Mouse (Mus musculus): ENCODE data around the gene Wars.

Gene Wars

DNA sequence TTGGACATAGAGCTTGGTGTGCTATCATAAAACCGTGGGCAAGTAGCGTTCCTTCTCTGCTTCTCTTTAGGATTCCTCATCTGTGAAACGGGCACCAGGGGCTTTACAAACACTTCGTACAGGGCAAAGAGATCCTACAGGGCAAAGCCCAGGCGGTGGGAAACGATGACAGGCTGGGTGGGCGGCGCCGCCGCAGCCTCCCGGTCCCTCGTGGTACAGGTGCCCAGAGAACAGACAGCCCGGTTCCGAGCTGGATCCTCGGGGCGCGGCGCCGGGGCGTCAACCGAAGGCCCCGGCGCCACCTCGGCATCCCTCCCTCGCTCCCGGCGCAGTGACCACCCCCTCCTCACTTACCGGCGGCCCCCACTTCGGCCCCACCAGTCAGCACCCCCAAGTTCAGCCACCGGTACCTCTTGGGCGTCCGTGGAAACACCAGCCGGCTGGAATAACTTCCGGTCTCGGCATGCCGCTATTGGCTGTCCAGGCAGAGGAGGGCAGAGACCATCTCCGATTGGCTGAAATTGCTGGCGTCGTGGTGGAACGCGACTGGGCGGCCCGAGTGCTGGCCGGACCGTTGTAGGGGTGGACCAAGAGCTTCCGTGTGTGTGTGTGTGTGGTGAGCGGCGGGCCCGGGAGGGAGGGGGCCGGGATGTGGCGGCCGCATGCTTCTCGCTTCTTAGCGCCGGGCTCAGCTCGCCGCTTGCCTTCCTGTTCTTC is at the start of gene Wars:
Gene Wars, minus strand, starts transcription at position 460 of the 717 bp plus-strand sequence.
- DNase-seq: peak; percentile 94 to 95

DNA sequence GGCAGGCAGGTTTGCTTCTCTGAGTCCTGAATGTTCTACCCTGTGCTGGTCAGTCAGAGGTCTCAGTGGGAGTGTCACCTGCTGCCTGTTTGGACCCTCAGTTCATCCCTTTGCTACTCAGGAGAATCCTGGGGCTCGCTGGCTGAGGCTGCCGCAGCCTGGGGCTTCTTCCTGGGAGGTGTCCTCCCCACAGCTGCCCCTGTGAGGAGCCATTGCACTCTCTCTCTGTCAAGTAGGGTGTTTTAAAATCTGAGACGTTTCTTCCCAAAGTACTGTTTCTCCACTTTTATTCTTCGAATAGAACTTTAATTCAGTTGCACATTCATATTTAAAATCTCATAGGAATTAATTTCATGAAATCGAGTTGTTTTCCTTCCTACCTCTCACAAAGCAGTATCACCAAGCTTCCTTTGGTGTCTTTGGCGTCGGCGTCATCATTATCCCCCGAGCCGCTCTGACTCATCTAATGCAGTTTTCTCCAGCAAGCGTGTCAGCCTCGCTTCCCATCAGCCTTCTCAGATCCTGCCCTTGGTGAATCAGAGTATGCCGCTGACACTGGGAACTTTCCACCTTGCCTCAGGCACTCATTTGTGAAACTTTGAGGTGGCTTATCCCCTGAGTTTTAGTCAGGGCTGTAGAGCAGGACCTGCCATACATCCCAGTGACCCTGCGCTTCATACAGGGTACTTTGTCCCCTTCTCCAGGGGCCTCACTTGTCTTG is 48.4 kb upstream of the Wars start:
- DNase-seq: no peak

DNA sequence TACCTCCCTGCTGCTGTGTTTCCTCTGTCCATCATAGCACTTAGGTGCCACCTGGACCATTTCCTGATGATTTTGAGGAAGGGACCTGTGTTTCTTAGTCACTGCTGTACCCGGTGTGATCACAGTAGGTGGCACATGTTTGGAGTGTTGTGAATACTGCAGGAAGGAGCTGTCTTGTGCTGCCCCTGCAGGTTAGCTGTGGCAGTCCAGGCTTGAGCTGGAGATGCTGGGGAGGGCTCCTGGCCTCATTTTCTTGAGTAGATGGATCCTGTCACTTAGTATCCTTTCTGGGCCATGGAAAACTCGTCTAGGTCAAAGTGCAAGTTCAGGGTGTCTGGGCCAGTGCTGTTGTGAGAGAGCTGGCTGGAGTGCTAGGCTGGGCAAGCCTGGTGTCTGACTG is 47.3 kb upstream of the Wars start:
- no peak for DNase-seq

DNA sequence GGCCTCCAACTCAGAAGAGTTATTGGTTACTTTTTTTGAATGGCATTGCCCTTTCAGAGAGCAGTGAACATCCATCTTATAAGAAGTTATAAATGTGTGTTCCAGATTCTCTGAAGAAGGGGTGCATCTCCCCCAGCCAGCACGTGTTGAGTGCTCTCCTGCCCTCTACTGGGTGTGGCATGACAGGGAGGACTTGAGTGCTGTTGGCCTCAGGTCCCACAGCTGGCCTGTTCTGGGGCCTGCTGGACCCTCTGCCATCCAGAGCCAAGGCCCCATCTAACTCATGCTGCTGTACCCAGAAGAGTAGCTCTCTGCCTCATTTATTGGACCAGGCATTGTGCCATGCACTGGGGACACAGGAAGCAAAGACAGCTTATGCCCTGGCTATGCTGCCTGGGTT is 46.3 kb upstream of the Wars start:
- no peak for DNase-seq

DNA sequence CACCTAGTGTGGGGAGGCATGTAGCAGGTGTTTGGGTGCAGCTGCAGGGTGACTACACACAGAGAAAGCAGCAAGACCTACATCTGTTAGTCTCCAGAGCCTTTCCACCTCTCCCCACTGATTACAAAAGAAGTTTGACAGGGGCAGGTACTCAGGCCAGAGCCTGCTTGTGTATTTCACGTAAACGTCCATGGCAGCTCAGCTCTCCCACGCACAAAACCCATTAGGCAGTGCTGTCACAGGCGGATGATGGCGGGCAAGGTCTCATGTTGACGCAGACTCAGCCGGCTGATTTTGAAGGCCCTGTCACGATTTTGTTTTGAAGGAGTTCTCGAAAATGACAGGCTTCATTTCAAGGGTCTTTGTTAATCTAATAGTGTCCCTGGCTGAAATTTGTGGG is 45.3 kb upstream of the Wars start:
- DNase-seq: no peak

DNA sequence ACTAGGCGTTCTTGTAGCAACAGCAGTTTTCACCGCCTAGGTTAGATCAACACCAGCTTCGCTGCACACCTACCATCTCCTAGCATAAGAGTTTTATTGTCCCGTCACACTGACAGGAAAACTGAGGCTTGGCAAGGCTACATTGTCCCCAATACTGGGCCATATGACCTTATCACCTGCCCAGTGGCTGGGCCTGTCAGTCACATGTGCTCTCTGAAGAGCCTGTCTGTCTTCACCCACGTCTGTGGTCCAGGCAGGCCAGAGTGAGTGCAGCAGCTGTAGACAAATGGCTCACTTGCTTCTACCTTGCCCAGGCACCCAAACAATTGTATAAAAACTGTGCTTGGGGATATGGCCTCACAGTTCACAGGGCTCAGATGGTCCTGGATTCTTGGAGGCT is 44.9 kb upstream of the Wars start:
- DNase-seq: no peak

DNA sequence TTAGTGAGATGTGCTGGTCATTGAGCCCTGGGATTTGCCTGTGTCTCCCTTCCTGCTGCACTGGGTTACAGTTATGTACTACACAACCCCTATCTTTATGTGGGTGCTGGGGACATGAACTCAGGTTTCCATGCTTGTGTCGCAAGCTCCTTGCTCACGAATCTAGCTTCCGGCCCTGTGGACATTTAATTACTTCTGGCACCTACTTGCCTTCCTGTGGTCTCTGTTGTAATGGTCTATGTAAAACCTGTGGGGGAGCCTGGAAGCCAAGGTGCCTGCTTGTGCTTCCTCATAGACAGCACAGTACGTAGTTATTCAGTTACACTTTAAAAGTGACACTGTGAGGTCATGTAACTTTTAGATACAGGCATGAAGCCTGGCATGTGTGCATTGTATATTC is 43.5 kb upstream of the Wars start:
- DNase-seq: no peak

DNA sequence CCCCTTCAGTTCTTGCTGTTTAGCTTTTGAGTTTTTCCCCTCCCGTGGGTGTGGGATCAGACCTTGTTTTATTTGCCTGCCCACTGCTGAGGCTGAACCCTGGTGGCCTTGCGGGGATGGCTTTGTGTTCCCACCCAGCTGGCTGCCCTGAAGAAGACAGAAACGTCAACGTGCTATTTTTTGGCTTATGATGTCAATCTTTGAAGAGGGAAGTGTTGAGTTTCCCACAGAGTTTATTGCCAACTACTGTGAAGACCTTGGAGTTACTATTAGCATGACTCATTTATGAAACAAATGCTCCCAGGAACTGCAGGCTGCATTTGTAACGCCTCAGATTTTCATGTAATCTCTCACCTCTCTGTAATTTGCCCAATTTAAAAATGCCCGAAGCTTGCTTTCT is 42.9 kb upstream of the Wars start:
- DNase-seq: no peak

DNA sequence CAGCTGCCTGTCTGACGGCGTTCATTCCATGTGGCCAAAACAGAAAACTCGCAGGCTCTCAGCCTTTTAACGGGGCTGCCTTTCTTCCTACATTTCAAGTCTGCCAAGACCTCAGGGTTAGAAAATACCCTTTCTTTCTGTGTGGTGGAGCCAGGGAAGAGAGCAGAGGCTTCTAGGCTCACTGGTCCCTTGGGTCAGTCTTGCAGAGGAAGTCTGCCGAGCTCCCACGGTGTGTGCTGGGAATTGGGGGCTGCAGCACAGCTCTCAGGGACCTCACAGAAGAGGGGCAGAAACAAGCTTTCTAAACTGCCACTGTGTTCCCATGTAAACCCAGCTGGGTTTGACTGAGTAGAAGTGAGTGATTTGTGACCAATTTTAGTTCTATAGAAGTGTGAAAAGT is 40.3 kb upstream of the Wars start:
- no peak for DNase-seq

DNA sequence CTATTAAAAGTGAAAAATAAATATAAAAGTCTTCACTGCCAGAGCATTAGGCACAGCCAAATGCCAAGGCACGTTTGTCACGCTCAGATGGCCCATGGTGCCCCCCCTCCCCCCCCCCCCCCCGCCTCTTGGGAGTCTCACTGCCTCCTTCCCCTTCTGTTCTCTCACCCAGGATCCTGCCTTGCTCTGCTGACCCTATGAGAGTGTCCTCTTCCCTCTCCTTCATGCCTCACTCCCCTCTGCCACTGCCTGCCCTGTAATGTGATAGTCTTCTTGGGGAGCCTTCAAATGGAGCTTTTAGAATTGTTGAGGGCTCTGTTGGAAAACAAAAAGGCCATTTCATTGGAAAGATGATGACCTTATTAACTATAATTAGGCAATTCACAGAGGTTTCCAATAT is 38.1 kb upstream of the Wars start:
- DNase-seq: peak in 1 of 2 experiments; percentile 24

DNA sequence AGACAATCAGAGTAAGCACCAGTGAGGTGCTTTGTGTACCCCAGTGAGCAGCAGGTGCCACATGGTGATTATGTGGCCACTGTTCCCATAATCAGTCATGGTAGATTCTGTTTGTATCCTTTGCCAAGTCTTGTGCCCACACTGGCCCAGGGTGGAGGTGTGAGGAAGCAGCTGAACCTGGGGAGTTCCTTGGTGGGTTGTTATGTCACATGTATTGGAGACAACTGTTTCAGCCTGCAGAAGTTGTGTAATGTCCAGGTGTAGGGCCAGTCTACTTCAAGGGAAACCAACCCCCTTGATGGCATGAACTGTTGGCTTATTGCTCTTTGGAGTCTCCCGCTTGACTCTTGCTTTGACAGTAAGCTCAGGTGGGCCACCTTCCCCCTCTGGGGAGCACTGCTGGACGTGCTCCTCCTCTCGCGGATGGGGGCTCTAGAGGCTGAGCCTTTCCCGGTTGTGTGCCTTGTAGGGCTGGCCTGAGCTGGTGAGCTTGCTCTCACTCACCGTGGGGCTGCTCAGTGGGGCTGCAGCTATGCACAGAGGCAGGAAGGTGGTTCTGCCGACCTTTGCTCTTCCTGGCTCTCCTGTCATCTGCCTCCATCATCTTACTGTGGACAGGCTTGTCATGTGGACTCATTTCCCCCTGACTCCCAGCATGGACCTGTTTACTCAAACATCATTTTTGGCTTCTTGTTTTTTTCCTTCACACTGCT is 37.5 kb upstream of the Wars start:
- no peak for DNase-seq

DNA sequence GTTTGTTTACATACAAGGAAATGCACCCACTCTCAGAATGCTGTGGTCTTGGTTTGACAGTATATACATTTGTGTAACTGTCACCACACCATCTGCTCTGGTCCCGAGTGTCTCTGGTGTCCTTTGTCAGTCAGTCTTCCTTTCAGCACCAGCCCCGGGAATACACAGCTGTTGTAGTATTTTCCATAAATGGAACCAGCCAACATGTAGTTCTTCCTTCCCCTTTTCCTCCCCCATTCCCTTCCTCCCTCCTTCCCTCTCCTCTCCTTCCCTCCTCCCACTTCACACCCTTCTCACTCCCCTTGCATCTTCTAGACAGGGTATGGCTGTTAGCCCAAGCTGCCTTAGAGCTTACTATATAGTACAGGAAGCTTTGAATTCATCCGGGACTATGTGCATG is 35.5 kb upstream of the Wars start:
- no peak for DNase-seq

DNA sequence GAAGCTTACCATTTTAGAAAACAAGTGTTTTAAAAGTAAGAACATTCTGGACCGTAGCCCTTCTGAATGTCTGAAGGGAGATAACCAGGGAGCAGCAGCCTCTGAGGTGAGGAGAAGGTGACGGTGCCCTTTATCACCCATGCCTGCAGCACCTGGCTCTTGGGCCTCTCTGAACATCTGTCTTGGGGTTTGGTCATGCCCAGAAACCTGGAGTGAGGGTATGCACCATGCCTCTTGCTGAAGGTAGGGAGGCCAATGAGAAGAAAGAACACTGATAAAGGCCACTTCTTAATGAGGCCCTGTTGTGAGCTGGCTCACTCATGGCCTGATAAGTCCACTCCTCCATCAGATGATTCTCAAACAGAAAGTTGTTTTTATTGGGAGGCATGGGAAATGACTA is 34.3 kb upstream of the Wars start:
- DNase-seq: no peak

DNA sequence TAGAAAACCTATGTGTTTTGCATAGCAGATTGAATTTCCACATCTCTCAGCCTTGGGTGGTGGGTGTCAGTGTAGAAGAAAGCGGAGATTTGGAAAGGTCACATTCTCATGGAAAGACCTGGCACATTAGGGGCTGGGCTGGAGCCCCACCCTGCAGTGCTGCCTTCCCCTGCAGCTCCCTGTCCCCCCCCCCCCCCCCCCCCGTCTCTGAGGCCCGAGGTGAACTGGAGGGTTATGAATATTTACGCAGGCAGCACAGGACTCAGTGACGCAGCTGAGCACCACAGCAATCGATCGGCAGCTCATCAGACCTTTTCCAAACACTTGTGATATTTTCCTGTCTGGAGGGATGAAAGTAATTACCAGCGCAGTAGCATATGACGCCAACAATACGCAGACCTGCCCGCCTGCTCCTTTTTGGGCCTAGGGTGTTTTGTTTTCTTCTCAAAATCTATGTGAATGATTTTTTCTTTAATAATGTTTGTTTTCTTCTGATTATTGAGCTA is 32.7 kb upstream of the Wars start:
- no peak for DNase-seq

DNA sequence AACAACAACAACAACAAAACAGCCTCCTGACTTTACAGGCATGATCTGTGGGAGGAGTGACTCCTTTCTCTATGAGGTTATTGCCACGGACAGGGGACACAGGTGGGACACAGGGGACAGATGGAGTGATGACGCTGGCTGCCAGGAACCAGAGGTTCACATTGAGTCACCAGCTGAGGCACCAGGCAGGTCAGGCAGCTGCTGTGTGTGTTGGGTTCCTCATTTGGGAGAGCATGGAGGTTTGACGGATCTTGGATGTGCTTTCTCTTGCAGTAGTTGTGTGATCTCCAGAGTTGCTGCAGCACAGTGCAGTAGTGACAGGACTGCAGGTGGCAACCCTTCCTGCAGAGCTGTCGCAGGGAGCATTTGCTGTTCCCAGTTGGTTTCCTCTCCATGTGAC is 24.8 kb upstream of the Wars start:
- no peak for DNase-seq

DNA sequence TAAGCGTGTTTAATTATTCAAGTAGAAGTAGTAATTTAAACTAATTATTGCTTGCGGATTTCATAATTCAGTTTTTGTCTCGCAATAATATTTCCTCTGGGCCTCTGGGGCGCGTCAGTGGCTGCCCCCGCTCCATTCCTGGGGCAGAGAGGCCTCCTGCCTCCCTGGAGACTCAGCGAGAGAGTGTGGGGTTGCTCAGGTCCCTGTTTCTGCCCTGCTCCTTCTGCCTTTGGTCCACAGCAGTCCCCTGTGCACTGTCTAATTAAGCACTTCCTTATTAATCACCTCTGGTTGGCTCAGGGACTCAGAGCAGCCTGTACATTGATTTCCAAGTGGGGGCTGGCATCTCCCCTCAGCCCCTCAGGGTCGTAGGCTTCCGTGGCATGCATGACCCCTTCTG is 23.5 kb upstream of the Wars start:
- DNase-seq: no peak

DNA sequence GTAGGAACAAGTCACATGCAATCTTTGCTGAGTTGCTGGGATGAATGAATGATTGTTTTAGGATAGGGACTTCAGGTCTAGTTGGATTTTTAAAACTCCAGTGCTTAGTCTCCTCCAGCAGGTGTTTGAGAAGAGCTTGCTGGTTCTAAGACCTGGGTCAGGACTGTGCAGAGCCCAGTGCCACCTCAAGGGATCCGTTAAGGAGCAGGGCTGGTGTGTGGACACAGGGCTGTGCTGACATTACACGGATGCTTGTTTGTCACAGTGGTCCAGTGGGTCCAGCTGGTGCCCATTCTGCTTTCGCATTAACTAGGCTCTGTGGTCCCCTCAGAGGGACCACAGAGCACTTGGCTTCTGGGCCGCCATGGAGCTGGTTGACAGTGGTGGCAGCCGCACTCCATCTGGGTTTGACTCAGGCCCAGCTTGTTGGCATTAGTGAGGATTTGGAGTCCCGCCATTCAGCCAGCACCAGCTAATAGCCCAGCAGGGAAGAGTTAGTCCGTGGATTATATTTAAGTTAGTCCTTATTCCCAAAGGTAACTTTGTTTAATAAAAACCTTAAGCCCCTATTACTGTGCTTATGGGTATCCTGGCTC is 22.6 kb upstream of the Wars start:
- DNase-seq: no peak

DNA sequence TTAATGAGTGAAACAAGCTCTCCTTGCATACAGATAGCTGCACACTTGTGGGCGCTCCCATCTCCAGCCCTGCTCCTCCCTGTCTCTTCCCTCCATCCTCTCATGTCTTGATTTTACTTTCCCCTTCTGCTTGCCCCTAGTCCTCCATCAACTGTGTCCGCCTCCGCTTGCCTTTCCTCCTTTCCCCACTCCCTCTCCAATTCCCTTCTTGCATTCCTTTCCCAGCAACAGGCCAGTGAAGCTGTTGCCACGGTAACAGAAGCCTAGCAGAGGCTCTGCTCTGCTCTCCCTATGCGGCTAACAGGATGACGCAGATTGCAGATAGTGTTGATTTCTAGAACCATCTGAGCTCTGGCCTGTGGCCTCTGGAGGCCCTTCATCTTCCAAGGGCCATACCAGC is 21.9 kb upstream of the Wars start:
- DNase-seq: no peak

DNA sequence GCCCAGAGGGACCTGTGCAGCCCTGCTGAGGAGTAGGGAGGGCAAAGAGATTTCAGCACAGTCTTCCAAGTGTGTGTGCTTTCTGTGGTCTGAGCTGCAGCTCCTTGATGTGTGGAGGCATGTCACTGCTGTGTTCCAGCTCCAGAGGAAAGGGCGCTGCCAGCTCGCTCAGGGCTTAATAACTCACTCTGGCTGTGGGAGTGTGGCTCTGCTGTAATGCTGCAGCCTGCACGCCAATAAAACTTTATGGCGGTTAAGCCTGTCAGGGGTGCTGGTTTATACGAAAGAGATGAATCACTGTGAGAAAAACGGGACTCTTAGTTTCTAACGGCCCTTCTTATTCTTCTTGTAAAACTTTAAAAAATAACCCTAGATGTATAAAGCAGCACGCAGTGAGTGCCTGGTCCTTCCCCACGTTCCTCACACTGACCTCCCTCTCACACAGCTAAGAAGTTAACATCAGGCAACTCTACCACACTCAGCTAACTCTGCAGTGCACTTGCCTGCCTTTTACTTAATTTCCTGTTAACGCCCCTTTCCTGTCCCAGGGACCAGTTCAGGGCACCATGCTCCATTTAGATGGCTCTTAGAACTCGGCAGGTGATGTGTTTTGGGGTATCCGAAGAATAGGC is 20.9 kb upstream of the Wars start:
- no peak for DNase-seq

DNA sequence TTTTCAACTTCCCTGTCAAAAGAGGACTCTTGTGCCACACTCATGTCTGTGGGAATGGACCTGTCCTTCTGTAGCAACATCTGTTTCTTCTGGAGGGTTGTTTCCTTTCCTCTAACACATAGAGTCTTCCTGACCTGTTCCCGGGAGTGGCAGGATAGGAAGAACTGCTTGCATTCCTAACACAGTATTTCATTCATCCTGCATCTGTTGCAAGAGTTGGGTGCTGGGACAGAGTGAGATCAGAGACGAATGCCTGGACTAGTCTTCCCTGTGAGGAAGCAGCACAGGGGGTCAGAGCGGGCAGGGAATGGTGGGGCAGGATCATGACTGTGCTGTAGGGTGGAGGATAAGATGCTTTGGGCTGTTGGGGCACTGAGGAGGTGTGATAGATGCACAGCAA is 20.2 kb upstream of the Wars start:
- DNase-seq: no peak

DNA sequence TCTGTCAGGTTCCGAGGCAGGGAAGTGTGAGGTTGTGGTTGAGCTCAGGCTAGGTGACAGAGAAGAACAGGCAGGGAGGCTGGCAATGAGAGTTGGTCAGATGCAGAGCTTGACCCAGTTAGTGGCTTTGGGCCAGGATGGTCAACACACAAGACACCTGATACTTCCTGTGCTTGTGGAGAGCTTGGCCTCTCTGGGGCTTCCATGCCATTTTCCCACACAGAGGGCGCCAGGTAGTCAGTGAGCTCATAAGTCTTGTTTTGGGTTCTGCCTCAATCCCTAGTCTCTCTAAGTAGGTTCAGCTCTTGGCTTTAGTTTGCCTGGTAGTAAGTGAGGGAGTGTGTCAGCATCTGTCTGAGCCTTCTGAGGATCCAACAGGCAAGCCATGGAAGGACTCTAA is 18.5 kb upstream of the Wars start:
- no peak for DNase-seq

DNA sequence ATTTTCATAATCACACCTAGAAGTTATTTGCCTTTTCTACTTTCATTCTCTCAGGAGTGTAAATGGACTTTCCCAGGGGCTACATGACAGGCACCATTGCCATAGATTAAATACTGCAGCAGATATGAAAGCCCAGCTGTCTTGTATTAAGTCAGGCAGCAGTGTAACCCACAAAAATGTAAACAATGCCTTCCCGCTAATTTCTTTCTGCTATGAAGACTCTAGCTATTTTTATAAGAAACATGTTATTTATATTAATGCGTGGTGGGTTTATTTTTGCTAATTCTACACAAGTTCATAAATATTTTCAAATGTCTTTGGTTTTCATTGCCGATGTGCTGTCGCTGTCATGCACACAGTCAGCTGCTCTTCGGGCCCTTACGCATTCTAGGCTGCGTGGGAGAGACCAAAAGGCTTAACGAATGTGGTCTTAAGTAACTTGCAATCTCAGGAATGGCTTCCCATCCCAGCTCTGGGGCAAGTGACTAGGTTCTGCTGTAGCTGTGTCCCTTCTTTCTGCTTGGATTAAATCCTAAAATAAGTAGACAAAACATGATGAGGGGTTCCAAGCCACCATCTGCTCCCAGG is 16.0 kb upstream of the Wars start:
- no peak for DNase-seq

DNA sequence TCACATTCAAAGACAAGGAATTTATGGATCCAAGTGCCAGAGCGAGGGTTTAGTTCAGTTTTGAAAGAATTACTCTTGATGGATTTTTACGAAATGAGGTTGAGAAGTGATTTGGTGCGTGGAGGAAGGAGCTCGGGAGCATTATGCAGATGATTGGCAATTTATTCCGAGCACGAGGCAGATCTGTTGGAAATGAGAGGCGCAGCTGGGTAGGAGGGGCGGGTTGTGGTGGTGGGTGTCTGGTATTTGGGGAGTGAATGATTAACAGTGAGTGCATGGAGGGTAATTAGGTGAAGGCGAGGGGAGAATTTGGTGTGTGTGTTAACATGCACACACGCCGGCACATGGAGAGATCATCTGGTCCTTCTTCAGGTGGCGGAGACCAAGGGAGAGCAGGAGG is 12.4 kb upstream of the Wars start:
- peak in 1 of 2 experiments; percentile 20 for DNase-seq
